ENCODE assay signal across 10 mouse cellular contexts in genomic region chr10:20031936-20032335, GRCm38 (mm10).
DNase-seq lines count a peak whose midpoint lies in the region; ATAC-seq lines count a peak whose summit lies in the region.
"Had no signal": no experiment of that assay in that cellular context is flagged by ENCODE, and none has a peak within 500 bp of the region (broad histone marks: within the 10 kb centered on the region; RNA-seq: fewer than 3 reads in every experiment).

No protein-coding gene starts in this region.

- H3K4me1 ChIP-seq in heart, embryonic 16.5 days (ENCODE audit: control insufficient read depth, insufficient read depth, low read length) = peaks cover 8% of the 10 kb centered on the region
- no peaks in the 10 kb centered on the region for H3K4me1 ChIP-seq in lung, embryonic 15.5 days
- H3K4me1 ChIP-seq in hindbrain, embryonic 14.5 days (replicated peaks; ENCODE audit: control insufficient read depth, insufficient read depth, low read length) = no peaks in the 10 kb centered on the region
- H3K4me1 ChIP-seq: liver, embryonic 13.5 days had no signal

- no peaks in the 10 kb centered on the region for H3K27me3 ChIP-seq in heart, embryonic 16.5 days (ENCODE audit: control insufficient read depth, insufficient read depth, low read length)
- H3K27me3 ChIP-seq in lung, embryonic 15.5 days = no peaks in the 10 kb centered on the region
- H3K27me3 ChIP-seq in hindbrain, embryonic 14.5 days (ENCODE audit: control insufficient read depth, insufficient read depth, low read length) = no peaks in the 10 kb centered on the region
- H3K27me3 ChIP-seq: liver, embryonic 13.5 days had no signal

- peak; percentile 47 for DNase-seq in ovary, adult 18-20 months (ENCODE audit: low spot score)
- DNase-seq in ovary, postnatal 10 days (ENCODE audit: low spot score) = no peak
- peak; percentile 86 for DNase-seq in cerebellum, adult 8-10 months
- no peak for DNase-seq in thymus, postnatal 36 days
- DNase-seq in hindbrain, embryonic 14.5 days (ENCODE audit: low spot score) = no peak
- DNase-seq: liver, embryonic 13.5 days had no signal

- H3K9ac ChIP-seq in heart, embryonic 16.5 days (ENCODE audit: low read length) = no peak overlapping the region
- H3K9ac ChIP-seq in lung, embryonic 15.5 days = no peak overlapping the region
- H3K9ac ChIP-seq in hindbrain, embryonic 14.5 days = no peak overlapping the region
- H3K9ac ChIP-seq: liver, embryonic 13.5 days had no signal

- peaks cover 3% of the 10 kb centered on the region; the same call in 1 of the 2 replicates for H3K36me3 ChIP-seq in heart, embryonic 16.5 days (ENCODE audit: control insufficient read depth, insufficient read depth)
- H3K36me3 ChIP-seq in lung, embryonic 15.5 days = no peaks in the 10 kb centered on the region
- H3K36me3 ChIP-seq in hindbrain, embryonic 14.5 days (replicated peaks; ENCODE audit: control insufficient read depth, insufficient read depth) = no peaks in the 10 kb centered on the region

- no peaks in the 10 kb centered on the region for H3K9me3 ChIP-seq in heart, embryonic 16.5 days (replicated peaks; ENCODE audit: control insufficient read depth, low read length)
- H3K9me3 ChIP-seq in lung, embryonic 15.5 days = no peaks in the 10 kb centered on the region
- H3K9me3 ChIP-seq in hindbrain, embryonic 14.5 days (ENCODE audit: control insufficient read depth, low read length) = no peaks in the 10 kb centered on the region
- H3K9me3 ChIP-seq: liver, embryonic 13.5 days had no signal

- peak overlapping the region; percentile 58 for H3K27ac ChIP-seq in heart, embryonic 16.5 days (ENCODE audit: low read length)
- H3K27ac ChIP-seq in lung, embryonic 15.5 days = no peak overlapping the region
- H3K27ac ChIP-seq in hindbrain, embryonic 14.5 days = no peak overlapping the region
- H3K27ac ChIP-seq: liver, embryonic 13.5 days had no signal

- 0 out of 2 replicates have a peak overlapping the region, but pooled peaks have one; percentile 12 for H3K4me2 ChIP-seq in heart, embryonic 16.5 days (ENCODE audit: low read depth, low read length)
- no peak overlapping the region for H3K4me2 ChIP-seq in lung, embryonic 15.5 days
- H3K4me2 ChIP-seq in hindbrain, embryonic 14.5 days (replicated peaks) = no peak overlapping the region
- H3K4me2 ChIP-seq: liver, embryonic 13.5 days had no signal

- H3K4me3 ChIP-seq in heart, embryonic 16.5 days (ENCODE audit: low read length) = no peak overlapping the region
- no peak overlapping the region for H3K4me3 ChIP-seq in lung, embryonic 15.5 days
- H3K4me3 ChIP-seq in hindbrain, embryonic 14.5 days (replicated peaks; ENCODE audit: low read length) = no peak overlapping the region
- H3K4me3 ChIP-seq: erythroblast, embryonic 14.5 days; liver, embryonic 13.5 days had no signal

- 55% methylated on average over 2 of the region's 2 CpGs for whole genome bisulfite sequencing in heart, embryonic 16.5 days
- 46% methylated on average over 2 of the region's 2 CpGs for WGBS in lung, embryonic 15.5 days
- 74% methylated on average over 2 of the region's 2 CpGs for WGBS in hindbrain, embryonic 14.5 days

- peak; percentile 78 for ATAC-seq in heart, embryonic 16.5 days (replicated peaks; ENCODE audit: extremely low read depth, insufficient read depth, low FRiP score)
- peak; percentile 27; the same call in 1 of the 2 replicates for ATAC-seq in lung, embryonic 15.5 days (ENCODE audit: borderline replicate concordance, extremely low read depth, low FRiP score, low TSS enrichment)
- ATAC-seq in hindbrain, embryonic 14.5 days (ENCODE audit: low FRiP score) = no peak
- ATAC-seq in inflammation-experienced regulatory T-cells, adult 6 months = no peak

Comparison
In these comparisons a context has a peak if more than half of its experiments do, and no peak if none do; other contexts are left out.
1. DNase-seq: peak in ovary, adult 18-20 months (single experiment) and cerebellum, adult 8-10 months (single experiment); none in ovary, postnatal 10 days (single experiment), thymus, postnatal 36 days (0 of 2) and hindbrain, embryonic 14.5 days (single experiment).
2. ATAC-seq: peak in heart, embryonic 16.5 days (single experiment) and lung, embryonic 15.5 days (single experiment); none in hindbrain, embryonic 14.5 days (single experiment) and inflammation-experienced regulatory T-cells, adult 6 months (single experiment).